Mouse (Mus musculus) intestine, embryonic 16.5 days (tissue): Measurements from ENCODE around the gene Olfr91. TPM values are rescaled to one million over a fixed set of nuclear protein-coding genes. Genes with fewer than 3 reads are reported as not detected.
A peak's percentile ranks its signal among the peaks of the same experiment; 100 is the strongest.

Source experiments
- ATAC-seq: fragments of 200-750 bp; cut with Nextera tagmentation; 2 replicates; pipeline ENCODE4 v1.8.0; 2017; ENCODE audit warnings: moderate TSS enrichment, moderate library complexity
- H3K27ac ChIP-seq: fragments of 300-500 bp; sonication (generic); 2 replicates; pipeline ENCODE4 v1.5.1; 2014; ENCODE audit warnings: mild to moderate bottlenecking, low read length
- H3K27me3 ChIP-seq: fragments of 300-500 bp; sonication (generic); replicated peaks from 2 replicates; pipeline ENCODE4 v1.6.1; 2014; ENCODE audit warnings: low read length, control low read depth, mixed read lengths; ENCODE audit not compliant: control insufficient read depth, insufficient read depth
- H3K36me3 ChIP-seq: fragments of 300-500 bp; sonication (generic); 2 replicates; pipeline ENCODE4 v1.6.1; 2014; ENCODE audit warnings: low read length, control low read depth; ENCODE audit not compliant: control insufficient read depth, insufficient read depth
- H3K4me1 ChIP-seq: fragments of 300-500 bp; sonication (generic); 2 replicates; pipeline ENCODE4 v1.6.1; 2014; ENCODE audit warnings: low read length, control low read depth, mixed read lengths; ENCODE audit not compliant: control insufficient read depth, insufficient read depth
- H3K4me2 ChIP-seq: fragments of 300-500 bp; sonication (generic); 2 replicates; pipeline ENCODE4 v1.6.1; 2014; ENCODE audit warnings: low read depth, low read length, control low read depth
- H3K4me3 ChIP-seq: fragments of 300-500 bp; sonication (generic); 2 replicates; pipeline ENCODE4 v1.5.1; 2014; ENCODE audit warnings: mild to moderate bottlenecking, low read length
- H3K9ac ChIP-seq: fragments of 300-500 bp; sonication (generic); 2 replicates; pipeline ENCODE4 v1.6.1; 2014; ENCODE audit warnings: low read depth, low read length
- H3K9me3 ChIP-seq: fragments of 300-500 bp; sonication (generic); 2 replicates; pipeline ENCODE4 v1.6.1; 2016; ENCODE audit warnings: low read length, control low read depth; ENCODE audit not compliant: control insufficient read depth
- WGBS: fragments of 180-500 bp; shearing (Covaris S2); extraction: QIAGEN DNeasy Blood & Tissue Kit; methylation state at CpG from one replicate; pipeline ENCODE4 v1.1.7; 2014; 5-methylcytosine and 5-hydroxymethylcytosine counted together
- polyA plus RNA-seq: library from polyadenylated mRNA; unstranded; fragments of >200 nt; fragmentation: Nextera tagmentation; extraction: Ambion mirVana; gene quantifications from 2 replicates; pipeline ENCODE4 v1.2.1, GENCODE M21; 2015

Olfr91 gene
- polyA plus RNA-seq, 1 experiment from 2014 or later: not detected

DNA sequence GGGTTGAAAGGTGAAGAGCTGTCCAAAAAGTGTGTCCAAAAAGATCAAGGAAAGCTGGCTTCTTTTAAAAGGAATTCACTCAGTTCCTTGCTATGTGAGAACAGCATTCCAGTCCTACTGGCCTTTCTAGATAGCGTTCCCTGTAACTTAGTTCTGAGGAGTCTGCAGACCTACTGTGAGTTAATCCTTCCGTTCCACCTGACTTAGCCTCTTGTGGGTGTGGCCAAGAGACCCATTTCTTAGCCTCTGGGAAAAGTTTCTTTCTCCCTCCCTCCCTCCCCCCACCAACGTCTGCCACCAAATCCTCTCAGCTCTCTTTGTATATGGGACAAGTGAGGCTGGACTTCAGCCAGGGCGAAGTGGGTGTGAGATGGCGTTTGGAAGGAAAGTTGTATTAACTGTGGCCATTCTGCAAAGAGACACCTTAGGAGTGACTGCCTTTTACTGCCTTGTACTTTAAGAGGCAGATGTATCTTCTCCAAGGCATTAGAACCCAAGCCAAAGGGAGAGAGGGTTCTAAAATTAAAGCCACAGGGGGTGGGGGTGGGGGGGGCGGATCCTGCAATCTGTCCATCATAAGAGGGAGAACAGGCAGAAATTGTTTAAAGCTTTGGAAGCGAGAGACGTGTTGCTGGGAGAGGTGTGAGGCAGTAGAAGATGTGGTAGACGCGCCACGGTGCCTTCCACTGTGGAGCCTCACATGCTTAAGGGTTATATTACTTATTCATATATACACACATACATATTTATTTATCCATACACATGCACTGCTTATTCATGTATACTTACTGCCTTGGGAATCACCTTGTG lies 34.2 kb downstream of the Olfr91 start:
- Histone ChIP-seq H3K4me1 (no peaks in the 10 kb centered on the region), H3K4me3 (no peak overlapping the region), H3K9ac (no peak overlapping the region), H3K27me3 (no peaks in the 10 kb centered on the region), H3K4me2 (no peak overlapping the region), H3K36me3 (no peaks in the 10 kb centered on the region), H3K27ac (no peak overlapping the region), H3K9me3 (no peaks in the 10 kb centered on the region)
- ATAC-seq: no peak
- 86% methylated on average over 11 of the region's 11 CpGs for WGBS

DNA sequence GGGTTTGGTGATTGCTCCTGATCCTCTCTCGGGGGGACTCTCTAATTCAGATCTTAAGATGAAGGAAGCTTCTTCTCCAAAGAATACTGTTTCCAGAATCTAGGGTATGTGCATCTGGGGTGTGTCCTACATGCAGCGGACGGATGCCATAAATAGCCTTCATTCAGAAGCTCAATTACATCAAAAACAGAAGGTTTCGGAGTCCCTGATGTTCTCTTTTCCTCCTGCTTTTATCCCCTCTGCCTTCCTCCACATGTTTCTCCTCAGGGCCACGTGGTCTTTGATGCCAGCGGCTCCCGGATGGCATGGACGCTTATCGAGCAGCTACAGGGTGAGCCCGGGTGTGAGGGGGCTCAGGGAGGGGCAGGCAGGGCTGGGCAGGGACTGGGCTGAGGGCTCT lies 35.0 kb downstream of the Olfr91 start:
- Histone ChIP-seq H3K9me3 (no peaks in the 10 kb centered on the region), H3K27ac (no peak overlapping the region), H3K4me3 (no peak overlapping the region), H3K27me3 (no peaks in the 10 kb centered on the region), H3K4me2 (no peak overlapping the region), H3K4me1 (no peaks in the 10 kb centered on the region), H3K9ac (no peak overlapping the region), H3K36me3 (no peaks in the 10 kb centered on the region)
- no peak for ATAC-seq
- 83% methylated on average over 10 of the region's 10 CpGs for WGBS

DNA sequence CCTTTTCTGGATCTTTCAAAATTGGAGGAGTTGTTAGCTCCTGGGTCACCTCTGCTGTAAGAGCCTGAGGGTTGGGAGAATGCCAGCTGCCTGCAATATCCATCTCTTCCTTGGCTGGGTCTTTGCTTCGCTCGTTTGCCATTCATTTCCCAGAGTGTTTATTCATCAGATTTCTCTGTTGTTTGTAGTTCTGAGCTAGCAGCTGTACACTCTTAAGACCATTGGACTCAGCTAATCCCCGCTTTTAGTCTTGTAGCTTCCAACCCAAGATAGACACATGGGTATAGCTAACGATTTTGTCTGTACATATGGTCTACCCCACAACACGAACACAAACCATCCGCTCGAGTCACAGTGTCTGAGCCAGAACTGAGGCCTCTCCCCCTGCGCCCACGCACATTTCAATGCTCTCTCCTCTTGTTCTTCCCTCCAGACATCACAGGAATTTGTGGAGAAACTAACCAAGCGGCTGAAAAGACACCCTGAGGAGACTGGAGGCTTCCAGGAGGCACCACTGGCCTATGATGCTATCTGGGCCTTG lies 35.9 kb downstream of the Olfr91 start:
- Histone ChIP-seq H3K27me3 (no peaks in the 10 kb centered on the region), H3K4me2 (no peak overlapping the region), H3K4me1 (no peaks in the 10 kb centered on the region), H3K4me3 (no peak overlapping the region), H3K9ac (no peak overlapping the region), H3K27ac (no peak overlapping the region), H3K36me3 (no peaks in the 10 kb centered on the region), H3K9me3 (no peaks in the 10 kb centered on the region)
- ATAC-seq: no peak
- 82% methylated on average over 10 of the region's 10 CpGs for WGBS

DNA sequence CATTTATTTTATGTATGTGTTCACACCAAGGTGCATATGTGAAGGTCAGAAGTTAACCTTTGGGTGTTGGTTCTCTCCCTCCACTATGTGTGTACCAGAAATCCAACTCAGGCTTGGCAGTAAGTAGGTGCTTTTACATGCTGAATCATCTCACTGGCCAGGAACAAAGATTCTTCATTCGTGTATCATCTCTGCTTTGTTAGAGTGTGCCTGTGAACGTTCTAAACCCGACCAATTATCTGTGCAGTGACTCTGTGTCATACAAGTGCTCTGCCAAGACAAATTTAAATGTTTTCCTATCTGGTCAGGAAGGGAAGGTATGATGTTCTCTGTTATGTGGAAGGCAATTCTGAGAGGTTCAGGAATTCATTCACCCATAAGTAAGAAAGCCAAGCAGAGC lies 36.6 kb downstream of the Olfr91 start:
- H3K4me1 ChIP-seq: no peaks in the 10 kb centered on the region
- no peak overlapping the region for H3K9ac ChIP-seq
- no peak overlapping the region for H3K27ac ChIP-seq
- no peaks in the 10 kb centered on the region for H3K9me3 ChIP-seq
- ATAC-seq: no peak
- no peaks in the 10 kb centered on the region for H3K27me3 ChIP-seq
- 87% methylated on average over 3 of the region's 3 CpGs for WGBS
- H3K4me3 ChIP-seq: no peak overlapping the region
- no peaks in the 10 kb centered on the region for H3K36me3 ChIP-seq
- no peak overlapping the region for H3K4me2 ChIP-seq

DNA sequence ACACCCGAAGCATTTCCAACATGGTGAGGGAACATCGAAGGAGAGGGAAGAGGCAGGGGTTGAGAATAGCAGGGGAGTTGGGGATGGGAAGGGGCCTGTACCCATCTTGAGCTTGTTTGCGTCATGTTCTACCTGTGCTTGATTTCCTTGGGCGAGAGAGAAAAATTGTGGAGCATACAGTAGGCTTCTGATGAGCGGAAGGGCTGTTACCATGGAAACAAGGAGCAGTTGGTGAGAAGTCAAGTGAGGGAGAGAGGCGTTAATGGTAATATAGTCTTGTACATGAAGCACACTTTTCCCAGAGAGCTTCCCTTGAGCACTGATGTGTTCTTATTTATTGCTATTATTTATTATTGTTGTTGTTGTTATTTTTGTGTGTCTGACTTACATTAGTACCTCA lies 41.1 kb downstream of the Olfr91 start:
- no peaks in the 10 kb centered on the region for H3K36me3 ChIP-seq
- H3K9me3 ChIP-seq: no peaks in the 10 kb centered on the region
- H3K27me3 ChIP-seq: no peaks in the 10 kb centered on the region
- no peak overlapping the region for H3K9ac ChIP-seq
- WGBS: 87% methylated on average over 6 of the region's 6 CpGs
- H3K27ac ChIP-seq: no peak overlapping the region
- H3K4me2 ChIP-seq: no peak overlapping the region
- no peaks in the 10 kb centered on the region for H3K4me1 ChIP-seq
- ATAC-seq: no peak
- H3K4me3 ChIP-seq: no peak overlapping the region

DNA sequence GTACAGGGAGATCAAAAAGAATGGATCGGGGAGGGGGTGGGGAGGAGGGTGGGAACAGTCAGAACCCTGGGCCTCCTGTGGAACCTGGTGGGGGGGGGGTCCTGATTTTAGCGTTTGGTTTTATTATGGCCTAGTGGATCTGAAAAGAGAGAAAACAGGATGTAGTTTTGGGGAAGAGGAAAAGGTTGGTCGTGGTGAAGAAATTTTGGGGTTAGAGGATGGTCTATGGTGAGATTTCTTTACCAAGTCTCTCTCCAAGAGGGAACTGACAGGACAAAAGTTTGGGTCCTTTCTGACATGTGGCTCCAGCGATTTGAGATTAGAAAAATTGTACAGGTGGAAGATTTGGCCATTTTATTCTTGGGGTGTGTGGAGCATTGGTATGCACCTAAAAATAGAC lies 46.3 kb downstream of the Olfr91 start:
- no peak overlapping the region for H3K27ac ChIP-seq
- H3K27me3 ChIP-seq: no peaks in the 10 kb centered on the region
- WGBS: 57% methylated on average over 4 of the region's 4 CpGs
- ATAC-seq: no peak
- no peaks in the 10 kb centered on the region for H3K9me3 ChIP-seq
- H3K36me3 ChIP-seq: no peaks in the 10 kb centered on the region
- H3K4me3 ChIP-seq: no peak overlapping the region
- H3K4me2 ChIP-seq: no peak overlapping the region
- no peak overlapping the region for H3K9ac ChIP-seq
- H3K4me1 ChIP-seq: peaks cover 22% of the 10 kb centered on the region

DNA sequence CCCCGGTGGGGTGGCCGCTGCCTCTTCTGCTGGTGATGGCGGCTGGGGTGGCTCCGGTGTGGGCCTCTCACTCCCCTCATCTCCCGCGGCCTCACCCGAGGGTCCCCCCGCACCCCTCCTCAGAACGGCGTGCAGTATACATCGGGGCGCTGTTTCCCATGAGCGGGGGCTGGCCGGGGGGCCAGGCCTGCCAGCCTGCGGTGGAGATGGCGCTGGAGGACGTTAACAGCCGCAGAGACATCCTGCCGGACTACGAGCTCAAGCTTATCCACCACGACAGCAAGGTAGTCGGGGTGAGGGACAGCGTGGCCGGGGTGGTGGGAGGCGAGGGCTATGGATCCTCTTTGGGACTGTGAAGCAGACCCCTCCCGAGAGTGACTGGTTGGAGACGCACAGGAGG lies 47.2 kb downstream of the Olfr91 start:
- WGBS: 11% methylated on average over 27 of the region's 27 CpGs
- Histone ChIP-seq H3K36me3 (no peaks in the 10 kb centered on the region), H3K27ac (no peak overlapping the region), H3K27me3 (no peaks in the 10 kb centered on the region), H3K9me3 (no peaks in the 10 kb centered on the region), H3K4me2 (peak overlapping the region; percentile 90), H3K9ac (peak overlapping the region; percentile 76), H3K4me1 (peaks cover 24% of the 10 kb centered on the region), H3K4me3 (peak overlapping the region; percentile 61)
- ATAC-seq: peak; percentile 1; the same call in 1 of the 2 replicates

DNA sequence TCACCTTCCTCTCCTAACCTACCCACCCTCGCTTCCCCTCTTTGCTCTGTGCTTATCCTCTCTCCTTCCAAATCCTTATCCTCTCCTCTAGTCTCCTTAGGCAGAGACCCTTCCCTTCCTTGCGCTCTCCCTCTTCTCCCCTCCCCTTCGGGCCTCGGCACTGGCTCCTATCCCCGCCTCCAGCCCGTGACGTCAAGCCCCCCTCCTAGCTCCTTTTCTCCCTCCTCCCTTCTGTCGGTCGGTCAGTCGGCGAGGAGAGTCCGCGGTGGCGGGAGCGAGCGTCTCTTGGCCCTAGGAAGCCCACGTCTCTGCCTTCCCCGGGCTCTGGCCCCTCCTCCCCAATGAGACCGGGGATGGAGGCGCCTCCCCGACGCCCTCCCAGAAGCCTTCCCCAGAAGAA lies 47.7 kb downstream of the Olfr91 start:
- Histone ChIP-seq H3K9me3 (no peaks in the 10 kb centered on the region), H3K27ac (no peak overlapping the region; the same call in 1 of the 2 replicates), H3K4me2 (peak overlapping the region; percentile 90), H3K36me3 (no peaks in the 10 kb centered on the region), H3K9ac (peak overlapping the region; percentile 76), H3K4me3 (peak overlapping the region; percentile 61), H3K4me1 (peaks cover 24% of the 10 kb centered on the region), H3K27me3 (no peaks in the 10 kb centered on the region)
- under 1% methylated on average over 22 of the region's 22 CpGs for WGBS
- peak; percentile 32 for ATAC-seq

DNA sequence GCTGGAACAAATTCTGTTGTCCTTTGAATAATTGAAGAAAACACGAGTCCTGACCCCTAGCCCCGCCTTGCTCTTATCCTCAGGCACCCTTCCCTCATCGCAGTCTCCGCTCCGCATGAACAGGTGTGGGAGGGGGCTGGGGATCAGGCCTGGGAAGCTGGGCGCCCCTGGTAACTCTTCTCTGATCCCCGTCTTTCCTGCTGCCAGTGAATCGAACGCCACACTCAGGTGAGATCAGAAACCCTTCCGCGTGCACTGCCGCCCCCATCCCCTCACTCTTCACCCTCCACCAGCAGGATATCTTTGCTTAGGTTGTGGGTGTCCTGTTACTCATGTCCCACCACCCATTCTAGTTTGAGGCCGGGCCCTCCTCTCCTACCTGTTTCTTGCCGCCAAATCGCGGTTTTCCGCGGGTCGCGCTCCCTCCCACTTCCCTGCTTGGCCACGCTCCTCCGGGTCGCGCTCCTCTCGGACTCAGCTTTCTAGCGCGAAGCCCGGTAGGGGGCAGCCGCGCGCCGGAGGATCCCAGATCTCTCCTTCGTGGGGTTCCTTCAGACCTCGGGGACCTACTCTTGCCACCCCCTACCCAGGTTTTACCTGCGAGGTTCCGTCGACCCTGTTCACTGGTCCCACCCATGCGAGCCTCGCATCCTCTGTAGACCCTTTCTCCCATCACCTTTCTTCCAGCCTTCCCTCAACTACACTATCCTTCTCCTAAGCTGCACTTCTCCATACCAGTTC lies 48.3 kb downstream of the Olfr91 start:
- Histone ChIP-seq H3K9me3 (no peaks in the 10 kb centered on the region), H3K4me1 (peaks cover 24% of the 10 kb centered on the region), H3K9ac (peak overlapping the region; percentile 76), H3K4me3 (peak overlapping the region; percentile 61), H3K4me2 (peak overlapping the region; percentile 90), H3K27ac (no peak overlapping the region; the same call in 1 of the 2 replicates), H3K27me3 (no peaks in the 10 kb centered on the region), H3K36me3 (no peaks in the 10 kb centered on the region)
- peak; percentile 19; the same call in 1 of the 2 replicates for ATAC-seq
- 5% methylated on average over 39 of the region's 39 CpGs for WGBS
